Comparison of ENCODE assay signal across 8 mouse cellular contexts in the genomic region with DNA sequence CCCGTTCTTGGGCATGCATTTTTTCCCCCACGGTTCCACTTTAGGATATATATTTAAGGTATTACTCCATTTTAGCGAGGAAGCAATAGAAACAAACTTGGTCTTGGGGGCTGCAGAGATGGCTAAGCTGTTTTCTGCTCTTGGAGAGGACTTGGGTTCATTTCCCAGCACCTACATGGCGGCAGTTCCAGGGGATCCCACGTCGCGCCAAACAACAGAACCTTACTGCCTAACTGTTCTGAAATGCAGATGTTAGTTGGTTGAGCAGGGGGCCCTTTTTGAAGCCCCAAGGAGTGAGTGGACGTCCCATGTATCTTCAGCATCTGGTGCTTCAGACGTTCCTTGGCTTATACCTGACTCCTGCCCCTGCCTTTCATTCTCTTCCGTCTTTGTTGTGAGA. TPM values are rescaled to one million over a fixed set of nuclear protein-coding genes. Genes with fewer than 3 reads are reported as not detected.
DNase-seq lines count a peak whose midpoint lies in the region; ATAC-seq and TF ChIP-seq lines count a peak whose summit lies in the region.

No protein-coding gene starts in this region.

- peaks cover 4 to 14% of the 10 kb centered on the region in 2 experiments for H3K36me3 ChIP-seq in MEL (ENCODE audit: control insufficient read depth in 1 of 2, insufficient read depth in 2 of 2, low read length in 2 of 2)
- peaks cover 6% of the 10 kb centered on the region for H3K36me3 ChIP-seq in heart, embryonic 16.5 days (ENCODE audit: control insufficient read depth, insufficient read depth)
- H3K36me3 ChIP-seq in limb, embryonic 12.5 days, result peaks cover 2% of the 10 kb centered on the region; the same call in 1 of the 2 replicates
- H3K36me3 ChIP-seq in neural tube, embryonic 13.5 days, result 0 out of 2 replicates have a peak, but pooled peaks cover 2% of the 10 kb centered on the region

- no peaks in the 10 kb centered on the region for H3K9me3 ChIP-seq in MEL (replicated peaks; ENCODE audit: insufficient read depth, low read length)
- H3K9me3 ChIP-seq in heart, embryonic 16.5 days (replicated peaks; ENCODE audit: control insufficient read depth, low read length), result no peaks in the 10 kb centered on the region
- no peaks in the 10 kb centered on the region for H3K9me3 ChIP-seq in limb, embryonic 12.5 days
- no peaks in the 10 kb centered on the region for H3K9me3 ChIP-seq in neural tube, embryonic 13.5 days

- WGBS in heart, embryonic 16.5 days, result under 1% methylated on average over 10 of the region's 10 CpGs
- 2% methylated on average over 10 of the region's 10 CpGs for WGBS in limb, embryonic 12.5 days
- WGBS in neural tube, embryonic 13.5 days, result 1% methylated on average over 10 of the region's 10 CpGs

- H3K27me3 ChIP-seq in MEL (ENCODE audit: control insufficient read depth in 1 of 2, insufficient read depth in 2 of 2, low read length in 2 of 2), result no peaks in the 10 kb centered on the region
- no peaks in the 10 kb centered on the region for H3K27me3 ChIP-seq in heart, embryonic 16.5 days (ENCODE audit: control insufficient read depth, insufficient read depth, low read length)
- no peaks in the 10 kb centered on the region for H3K27me3 ChIP-seq in limb, embryonic 12.5 days
- H3K27me3 ChIP-seq in neural tube, embryonic 13.5 days, result no peaks in the 10 kb centered on the region

- TF ChIP-seq EP300 in MEL (IDR thresholded peaks at IDR 0.05; ENCODE audit: low read depth in 1 of 2, low read length in 2 of 2), result no peak

- TF ChIP-seq RAD21 in MEL (IDR thresholded peaks at IDR 0.05; ENCODE audit: low read depth, low read length), result no peak

- peak overlapping the region; percentile 95 for H3K9ac ChIP-seq in MEL (ENCODE audit: control insufficient read depth, low read depth, low read length, poor library complexity, severe bottlenecking)
- peak overlapping the region; percentile 92 for H3K9ac ChIP-seq in heart, embryonic 16.5 days (ENCODE audit: low read length)
- peak overlapping the region; percentile 76 for H3K9ac ChIP-seq in limb, embryonic 12.5 days (replicated peaks)
- peak overlapping the region; percentile 81 for H3K9ac ChIP-seq in neural tube, embryonic 13.5 days

- TF ChIP-seq POLR2A in MEL (IDR thresholded peaks at IDR 0.05; ENCODE audit: control insufficient read depth in 1 of 2, insufficient read depth in 1 of 2, low read depth in 1 of 2, low read length in 2 of 2, poor library complexity in 1 of 2), result no peak

- peak overlapping the region; percentile 49 to 88 for H3K4me3 ChIP-seq in MEL (ENCODE audit: control insufficient read depth in 1 of 2, insufficient read depth in 1 of 2, low read depth in 2 of 2, low read length in 2 of 2)
- H3K4me3 ChIP-seq in heart, embryonic 16.5 days (ENCODE audit: low read length), result peak overlapping the region; percentile 98
- peak overlapping the region; percentile 77 for H3K4me3 ChIP-seq in limb, embryonic 12.5 days (replicated peaks)
- H3K4me3 ChIP-seq in neural tube, embryonic 13.5 days, result peak overlapping the region; percentile 93

- DNase-seq in layer of hippocampus, adult 8-10 months (ENCODE audit: low spot score in 2 of 2), result peak; percentile 23 to 28
- DNase-seq in layer of hippocampus, adult 11-12 months (ENCODE audit: low spot score), result no peak
- DNase-seq in MEL (ENCODE audit: low read depth, low spot score), result peak; percentile 56
- DNase-seq in cerebellum, postnatal 14 days, result peak; percentile 43 to 49
- DNase-seq in urinary bladder, postnatal 4 days (ENCODE audit: low spot score in 2 of 2), result no peak

- H3K27ac ChIP-seq in MEL (ENCODE audit: control insufficient read depth, low read depth, low read length), result peak overlapping the region; percentile 93
- peak overlapping the region; percentile 96 for H3K27ac ChIP-seq in heart, embryonic 16.5 days (ENCODE audit: low read length)
- H3K27ac ChIP-seq in limb, embryonic 12.5 days, result peak overlapping the region; percentile 94
- H3K27ac ChIP-seq in neural tube, embryonic 13.5 days (replicated peaks), result peak overlapping the region; percentile 94

- peaks cover 0 to 2% of the 10 kb centered on the region in 2 experiments; a peak in 1 of 4 replicates for H3K4me1 ChIP-seq in MEL (ENCODE audit: control insufficient read depth in 1 of 2, insufficient read depth in 2 of 2, low read length in 2 of 2)
- H3K4me1 ChIP-seq in heart, embryonic 16.5 days (ENCODE audit: control insufficient read depth, insufficient read depth, low read length), result peaks cover 14% of the 10 kb centered on the region
- H3K4me1 ChIP-seq in limb, embryonic 12.5 days (replicated peaks), result peaks cover 18% of the 10 kb centered on the region
- peaks cover 24% of the 10 kb centered on the region for H3K4me1 ChIP-seq in neural tube, embryonic 13.5 days (replicated peaks)

- no peak for ATAC-seq in heart, embryonic 16.5 days (replicated peaks; ENCODE audit: extremely low read depth, insufficient read depth, low FRiP score)
- no peak for ATAC-seq in limb, embryonic 12.5 days (ENCODE audit: insufficient number of reproducible peaks, insufficient read depth, low FRiP score, low TSS enrichment, low read depth)
- peak; percentile 23 for ATAC-seq in neural tube, embryonic 13.5 days (ENCODE audit: low read depth)

- TF ChIP-seq CTCF in MEL (IDR thresholded peaks at IDR 0.05 in 2 of 3, conservative IDR thresholded peaks at IDR 0.05 in 1 of 3; ENCODE audit: control insufficient read depth in 1 of 3, insufficient read depth in 1 of 3, low read depth in 2 of 3, low read length in 3 of 3, poor library complexity in 1 of 3, severe bottlenecking in 1 of 3), result no peak

- peaks cover 32% of the 10 kb centered on the region for H3K79me2 ChIP-seq in MEL (ENCODE audit: control insufficient read depth, insufficient read depth, low read length, poor library complexity)

- H3K4me2 ChIP-seq in heart, embryonic 16.5 days (ENCODE audit: low read depth, low read length), result peak overlapping the region; percentile 98
- H3K4me2 ChIP-seq in limb, embryonic 12.5 days, result peak overlapping the region; percentile 72
- peak overlapping the region; percentile 93 for H3K4me2 ChIP-seq in neural tube, embryonic 13.5 days

TF ChIP-seq in MEL, 35 proteins besides CTCF, POLR2A, EP300 and RAD21:
- TF ChIP-seq HCFC1 (IDR thresholded peaks at IDR 0.05; ENCODE audit: low read depth, low read length) (no peak), MAX (IDR thresholded peaks at IDR 0.05; ENCODE audit: low read length) (no peak), POLR2AphosphoS2 (IDR thresholded peaks at IDR 0.05; ENCODE audit: low read length) (no peak), USF2 (IDR thresholded peaks at IDR 0.05; ENCODE audit: borderline replicate concordance in 1 of 2, insufficient read depth in 1 of 2, low read depth in 1 of 2, low read length in 2 of 2) (no peak)

RNA-seq across cellular contexts. Expression of a gene that starts 0.8 kb away (rescaled TPM):
- total RNA-seq in layer of hippocampus, adult 8-10 months (2022), result 10 to 100 TPM; 46.8 to 64.1 (median 51.2) TPM
- 88.6 and 98.3 TPM in 2 replicates for total RNA-seq in MEL (2012; rRNA removed)
- polyA plus RNA-seq in MEL (2012; ENCODE audit: insufficient read depth in 1 of 2, insufficient read length in 2 of 2, low read depth in 1 of 2, low replicate concordance in 2 of 2, missing spikeins in 1 of 2), result 100 to 1,000 TPM; 166 to 181 TPM
- 34.7 and 47.8 TPM in 2 replicates for polyA plus RNA-seq in heart, embryonic 16.5 days (2015; fragmentation: Nextera tagmentation; extraction: Ambion mirVana)
- polyA plus RNA-seq in limb, embryonic 12.5 days (2016; fragmentation: Nextera tagmentation; extraction: Ambion mirVana), result 86.8 and 95.5 TPM in 2 replicates
- polyA plus RNA-seq in neural tube, embryonic 13.5 days (2015; fragmentation: Nextera tagmentation; extraction: Ambion mirVana), result 66.9 and 68.0 TPM in 2 replicates

Comparison
In these comparisons a context has a peak if more than half of its experiments do, and no peak if none do; other contexts are left out.
1. DNase-seq: peak in layer of hippocampus, adult 8-10 months (2 of 2), MEL (single experiment) and cerebellum, postnatal 14 days (2 of 2); none in layer of hippocampus, adult 11-12 months (single experiment) and urinary bladder, postnatal 4 days (0 of 2).
2. Peak in every context shown above with its lines, with median percentiles within 50 percentile points of each other: H3K27ac ChIP-seq, H3K4me3 ChIP-seq, H3K9ac ChIP-seq and H3K4me2 ChIP-seq.